Mouse (Mus musculus): ENCODE results near the gene Epn2. TPM values are rescaled to one million over a fixed set of nuclear protein-coding genes. Genes with fewer than 3 reads are reported as not detected.

Epn2 gene
- polyA plus RNA-seq, 1 experiment from 2014 or later: 28.7 TPM

DNA sequence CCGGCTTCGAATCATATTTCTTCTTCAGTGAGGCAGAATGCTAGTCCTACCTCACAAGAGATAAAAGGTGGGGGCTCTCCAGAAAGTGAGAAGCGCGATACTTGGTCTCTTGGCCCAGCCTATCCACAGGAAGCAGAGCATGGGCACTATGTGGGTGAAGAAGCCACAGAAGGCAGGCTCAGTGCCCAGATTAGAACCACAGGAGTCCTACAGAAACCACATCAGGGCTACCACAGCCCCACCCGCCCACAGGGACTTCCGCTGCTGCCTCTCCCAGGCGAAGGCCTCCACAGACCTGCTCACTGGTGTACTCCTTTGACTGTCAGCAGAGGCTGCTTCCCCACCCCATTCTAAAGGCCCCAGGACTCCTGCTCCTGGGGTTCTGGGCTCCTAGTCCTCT lies 23.2 kb upstream of the Epn2 start:
- no peak for ATAC-seq (ENCODE audit: insufficient number of reproducible peaks, insufficient read depth, low FRiP score, low read depth)

DNA sequence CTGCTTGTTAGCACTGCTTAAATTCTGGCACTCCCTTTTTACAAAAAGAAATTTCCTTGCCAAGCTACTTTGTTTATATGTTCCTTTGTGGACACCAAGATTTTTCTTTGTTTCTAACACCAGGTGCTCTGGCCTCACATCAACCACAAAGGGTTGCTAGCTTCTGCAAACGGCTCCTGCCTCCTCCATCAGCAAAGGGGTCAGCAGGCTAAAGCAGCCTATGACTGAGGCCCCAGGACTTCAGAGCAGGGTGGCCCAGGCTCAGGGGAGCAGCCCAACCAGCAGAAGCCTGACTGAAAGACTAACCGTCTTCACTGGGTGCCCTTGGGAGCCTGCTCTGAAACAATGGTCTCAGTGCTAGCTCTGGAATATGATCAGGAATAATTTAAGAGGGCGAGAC lies 22.0 kb upstream of the Epn2 start:
- 48% methylated on average over 3 of the region's 3 CpGs for WGBS
- ATAC-seq (ENCODE audit: insufficient number of reproducible peaks, insufficient read depth, low FRiP score, low read depth): no peak

More for the DNA sequence above, 23.2 kb upstream of the Epn2 start:
- H3K27me3 ChIP-seq (ENCODE audit: control insufficient read depth, insufficient read depth, low read length): no peaks in the 10 kb centered on the region
- H3K27ac ChIP-seq (ENCODE audit: low read length): no peak overlapping the region
- no peak overlapping the region for H3K4me3 ChIP-seq (ENCODE audit: low read depth, low read length)
- 0 out of 2 replicates have a peak, but pooled peaks cover 3% of the 10 kb centered on the region for H3K9me3 ChIP-seq (ENCODE audit: control insufficient read depth, low read depth, low read length)
- WGBS: 91% methylated on average over 7 of the region's 7 CpGs
- H3K4me1 ChIP-seq (ENCODE audit: control insufficient read depth, insufficient read depth, low read length): no peaks in the 10 kb centered on the region
- H3K4me2 ChIP-seq (replicated peaks; ENCODE audit: low read depth, low read length): no peak overlapping the region
- H3K9ac ChIP-seq (replicated peaks; ENCODE audit: low read depth, low read length): no peak overlapping the region
- H3K36me3 ChIP-seq (ENCODE audit: control insufficient read depth, insufficient read depth, low read length): no peaks in the 10 kb centered on the region

GRCm38 (mm10) chr11:61598367-61598766 lies 18.9 kb upstream of the Epn2 start:
- WGBS: 58% methylated on average over 6 of the region's 6 CpGs
- Histone ChIP-seq H3K4me1 (ENCODE audit: control insufficient read depth, insufficient read depth, low read length) (no peaks in the 10 kb centered on the region), H3K9ac (replicated peaks; ENCODE audit: low read depth, low read length) (no peak overlapping the region), H3K4me3 (ENCODE audit: low read depth, low read length) (no peak overlapping the region), H3K27ac (ENCODE audit: low read length) (no peak overlapping the region), H3K27me3 (ENCODE audit: control insufficient read depth, insufficient read depth, low read length) (no peaks in the 10 kb centered on the region), H3K4me2 (replicated peaks; ENCODE audit: low read depth, low read length) (no peak overlapping the region), H3K36me3 (ENCODE audit: control insufficient read depth, insufficient read depth, low read length) (no peaks in the 10 kb centered on the region), H3K9me3 (ENCODE audit: control insufficient read depth, low read depth, low read length) (no peaks in the 10 kb centered on the region)
- ATAC-seq (ENCODE audit: insufficient number of reproducible peaks, insufficient read depth, low FRiP score, low read depth): no peak

More for the DNA sequence above, 22.0 kb upstream of the Epn2 start:
- no peak overlapping the region for H3K4me2 ChIP-seq (replicated peaks; ENCODE audit: low read depth, low read length)
- no peaks in the 10 kb centered on the region for H3K27me3 ChIP-seq (ENCODE audit: control insufficient read depth, insufficient read depth, low read length)
- H3K9ac ChIP-seq (replicated peaks; ENCODE audit: low read depth, low read length): no peak overlapping the region
- no peaks in the 10 kb centered on the region for H3K4me1 ChIP-seq (ENCODE audit: control insufficient read depth, insufficient read depth, low read length)
- H3K27ac ChIP-seq (ENCODE audit: low read length): no peak overlapping the region
- no peaks in the 10 kb centered on the region for H3K36me3 ChIP-seq (ENCODE audit: control insufficient read depth, insufficient read depth, low read length)
- H3K9me3 ChIP-seq (ENCODE audit: control insufficient read depth, low read depth, low read length): no peaks in the 10 kb centered on the region
- no peak overlapping the region for H3K4me3 ChIP-seq (ENCODE audit: low read depth, low read length)

GRCm38 (mm10) chr11:61597471-61597870 lies 18.0 kb upstream of the Epn2 start:
- ATAC-seq (ENCODE audit: insufficient number of reproducible peaks, insufficient read depth, low FRiP score, low read depth): no peak
- Histone ChIP-seq H3K9me3 (ENCODE audit: control insufficient read depth, low read depth, low read length) (no peaks in the 10 kb centered on the region), H3K36me3 (ENCODE audit: control insufficient read depth, insufficient read depth, low read length) (no peaks in the 10 kb centered on the region), H3K27me3 (ENCODE audit: control insufficient read depth, insufficient read depth, low read length) (no peaks in the 10 kb centered on the region), H3K27ac (ENCODE audit: low read length) (no peak overlapping the region), H3K9ac (replicated peaks; ENCODE audit: low read depth, low read length) (no peak overlapping the region), H3K4me3 (ENCODE audit: low read depth, low read length) (no peak overlapping the region), H3K4me2 (replicated peaks; ENCODE audit: low read depth, low read length) (no peak overlapping the region), H3K4me1 (ENCODE audit: control insufficient read depth, insufficient read depth, low read length) (no peaks in the 10 kb centered on the region)
- 78% methylated on average over 2 of the region's 2 CpGs for WGBS

DNA sequence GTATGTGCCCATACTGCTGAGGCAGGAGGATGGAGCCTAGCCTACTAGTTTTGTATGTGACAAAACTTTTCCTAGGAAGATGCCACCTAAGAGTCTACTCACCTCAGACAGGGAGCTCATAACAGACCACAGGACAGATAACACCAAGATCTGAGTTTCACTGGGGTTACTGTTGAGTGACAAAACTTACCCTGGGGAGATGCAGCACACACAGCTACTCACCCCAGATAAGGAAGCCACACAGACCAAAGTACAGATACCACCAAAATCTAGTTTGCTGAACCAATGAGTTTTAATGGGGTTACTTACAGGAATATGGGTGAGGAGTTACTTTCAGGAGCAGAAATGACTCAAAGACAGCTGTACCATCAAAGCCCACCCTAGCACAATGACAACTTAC lies 13.6 kb upstream of the Epn2 start:
- Histone ChIP-seq H3K4me1 (ENCODE audit: control insufficient read depth, insufficient read depth, low read length) (0 out of 2 replicates have a peak, but pooled peaks cover 3% of the 10 kb centered on the region), H3K9ac (replicated peaks; ENCODE audit: low read depth, low read length) (no peak overlapping the region), H3K9me3 (ENCODE audit: control insufficient read depth, low read depth, low read length) (no peaks in the 10 kb centered on the region), H3K36me3 (ENCODE audit: control insufficient read depth, insufficient read depth, low read length) (no peaks in the 10 kb centered on the region), H3K27me3 (ENCODE audit: control insufficient read depth, insufficient read depth, low read length) (no peaks in the 10 kb centered on the region), H3K27ac (ENCODE audit: low read length) (no peak overlapping the region), H3K4me3 (ENCODE audit: low read depth, low read length) (no peak overlapping the region), H3K4me2 (replicated peaks; ENCODE audit: low read depth, low read length) (no peak overlapping the region)
- ATAC-seq (ENCODE audit: insufficient number of reproducible peaks, insufficient read depth, low FRiP score, low read depth): no peak

- Histone ChIP-seq H3K4me3 (ENCODE audit: low read depth, low read length) (no peak overlapping the region), H3K27me3 (ENCODE audit: control insufficient read depth, insufficient read depth, low read length) (no peaks in the 10 kb centered on the region), H3K27ac (ENCODE audit: low read length) (no peak overlapping the region), H3K4me2 (replicated peaks; ENCODE audit: low read depth, low read length) (no peak overlapping the region), H3K36me3 (ENCODE audit: control insufficient read depth, insufficient read depth, low read length) (no peaks in the 10 kb centered on the region), H3K9me3 (ENCODE audit: control insufficient read depth, low read depth, low read length) (no peaks in the 10 kb centered on the region), H3K9ac (replicated peaks; ENCODE audit: low read depth, low read length) (no peak overlapping the region), H3K4me1 (ENCODE audit: control insufficient read depth, insufficient read depth, low read length) (0 out of 2 replicates have a peak, but pooled peaks cover 3% of the 10 kb centered on the region)
- no peak for ATAC-seq (ENCODE audit: insufficient number of reproducible peaks, insufficient read depth, low FRiP score, low read depth)
- WGBS: 94% methylated on average over 3 of the region's 3 CpGs
Observed at GRCm38 (mm10) chr11:61592061-61592460, 12.6 kb upstream of the Epn2 start.

DNA sequence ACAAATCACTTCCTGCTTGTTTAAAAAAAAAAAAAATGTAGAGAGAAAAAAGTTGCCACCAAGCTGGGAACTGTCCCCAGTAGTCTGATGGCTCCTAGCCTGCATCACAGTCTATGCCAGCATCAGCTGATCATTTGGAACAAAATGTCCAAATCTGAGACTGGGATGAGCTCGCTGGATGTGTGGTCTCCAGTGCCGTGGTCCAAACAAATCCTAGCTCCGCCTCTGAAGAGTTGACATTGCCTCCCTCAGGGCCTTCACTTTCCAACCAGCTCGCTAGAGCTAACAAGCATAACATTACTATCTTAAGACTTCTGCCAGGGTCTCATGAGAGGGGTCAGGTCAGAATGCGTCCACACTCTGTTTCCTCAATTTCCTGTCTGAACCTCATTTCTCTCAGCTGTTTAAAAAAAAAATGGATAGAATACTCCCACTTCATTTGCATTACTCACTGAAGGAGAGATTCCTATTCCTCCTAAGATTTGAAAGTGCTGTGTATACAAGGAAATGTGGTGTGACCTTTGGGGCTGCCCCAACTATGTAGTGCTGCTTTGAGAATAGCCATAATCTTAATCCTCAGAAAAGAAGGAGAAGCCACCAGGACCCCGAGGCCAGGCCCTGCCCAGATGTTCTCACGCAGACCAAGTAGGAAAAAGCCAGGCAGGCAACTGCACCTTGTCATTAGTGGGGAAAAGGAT lies 11.2 kb upstream of the Epn2 start:
- ATAC-seq (ENCODE audit: insufficient number of reproducible peaks, insufficient read depth, low FRiP score, low read depth): no peak
- 0 out of 2 replicates have a peak, but pooled peaks cover 3% of the 10 kb centered on the region for H3K4me1 ChIP-seq (ENCODE audit: control insufficient read depth, insufficient read depth, low read length)
- no peak overlapping the region for H3K9ac ChIP-seq (replicated peaks; ENCODE audit: low read depth, low read length)
- H3K4me2 ChIP-seq (replicated peaks; ENCODE audit: low read depth, low read length): no peak overlapping the region
- H3K4me3 ChIP-seq (ENCODE audit: low read depth, low read length): no peak overlapping the region
- 38% methylated on average over 7 of the region's 7 CpGs for WGBS
- no peaks in the 10 kb centered on the region for H3K9me3 ChIP-seq (ENCODE audit: control insufficient read depth, low read depth, low read length)
- H3K27me3 ChIP-seq (ENCODE audit: control insufficient read depth, insufficient read depth, low read length): no peaks in the 10 kb centered on the region
- no peaks in the 10 kb centered on the region for H3K36me3 ChIP-seq (ENCODE audit: control insufficient read depth, insufficient read depth, low read length)
- H3K27ac ChIP-seq (ENCODE audit: low read length): no peak overlapping the region

GRCm38 (mm10) chr11:61585421-61585820 lies 5.9 kb upstream of the Epn2 start:
- Histone ChIP-seq H3K4me1 (ENCODE audit: control insufficient read depth, insufficient read depth, low read length) (no peaks in the 10 kb centered on the region), H3K9me3 (ENCODE audit: control insufficient read depth, low read depth, low read length) (no peaks in the 10 kb centered on the region), H3K4me3 (ENCODE audit: low read depth, low read length) (no peak overlapping the region), H3K4me2 (replicated peaks; ENCODE audit: low read depth, low read length) (no peak overlapping the region), H3K27me3 (ENCODE audit: control insufficient read depth, insufficient read depth, low read length) (no peaks in the 10 kb centered on the region), H3K27ac (ENCODE audit: low read length) (no peak overlapping the region), H3K36me3 (ENCODE audit: control insufficient read depth, insufficient read depth, low read length) (no peaks in the 10 kb centered on the region), H3K9ac (replicated peaks; ENCODE audit: low read depth, low read length) (no peak overlapping the region)
- 32% methylated on average over 4 of the region's 4 CpGs for WGBS
- no peak for ATAC-seq (ENCODE audit: insufficient number of reproducible peaks, insufficient read depth, low FRiP score, low read depth)

- Histone ChIP-seq H3K36me3 (ENCODE audit: control insufficient read depth, insufficient read depth, low read length) (no peaks in the 10 kb centered on the region), H3K9me3 (ENCODE audit: control insufficient read depth, low read depth, low read length) (no peaks in the 10 kb centered on the region), H3K27me3 (ENCODE audit: control insufficient read depth, insufficient read depth, low read length) (no peaks in the 10 kb centered on the region), H3K4me1 (ENCODE audit: control insufficient read depth, insufficient read depth, low read length) (no peaks in the 10 kb centered on the region), H3K27ac (ENCODE audit: low read length) (no peak overlapping the region), H3K9ac (replicated peaks; ENCODE audit: low read depth, low read length) (no peak overlapping the region), H3K4me2 (replicated peaks; ENCODE audit: low read depth, low read length) (no peak overlapping the region), H3K4me3 (ENCODE audit: low read depth, low read length) (no peak overlapping the region)
- 78% methylated on average over 4 of the region's 4 CpGs for WGBS
- ATAC-seq (ENCODE audit: insufficient number of reproducible peaks, insufficient read depth, low FRiP score, low read depth): no peak
Observed at GRCm38 (mm10) chr11:61584830-61585229, 5.3 kb upstream of the Epn2 start.
